Mouse (Mus musculus) liver, postnatal 0 days (tissue): ENCODE data around the gene Srp14. TPM values are rescaled to one million over a fixed set of nuclear protein-coding genes. Genes with fewer than 3 reads are reported as not detected.

Experiments
- ATAC-seq: fragments of 200-750 bp; cut with Nextera tagmentation; 2 replicates; pipeline ENCODE4 v1.8.0; 2017; ENCODE audit warnings: mild to moderate bottlenecking, moderate library complexity
- DNase-seq: peaks from one replicate; pipeline ENCODE4 v3.0.0-alpha.2; 2016
- H3K27ac ChIP-seq: fragments of 300-500 bp; sonication (generic); 2 replicates; pipeline ENCODE4 v1.5.1; 2014; ENCODE audit warnings: antibody characterized with exemption, moderate library complexity, mild to moderate bottlenecking, low read depth
- H3K27me3 ChIP-seq: fragments of 300-500 bp; sonication (generic); 2 replicates; pipeline ENCODE4 v1.6.1; 2014; ENCODE audit warnings: low read length, control low read depth, mixed read lengths; ENCODE audit not compliant: insufficient read depth
- H3K36me3 ChIP-seq: fragments of 300-500 bp; sonication (generic); replicated peaks from 2 replicates; pipeline ENCODE4 v1.6.1; 2014; ENCODE audit warnings: mild to moderate bottlenecking, control low read depth, low read length, moderate library complexity, mixed read lengths; ENCODE audit not compliant: insufficient read depth
- H3K4me1 ChIP-seq: fragments of 300-500 bp; sonication (generic); 2 replicates; pipeline ENCODE4 v1.6.1; 2014; ENCODE audit warnings: antibody characterized with exemption, mild to moderate bottlenecking, control low read depth; ENCODE audit not compliant: insufficient read depth
- H3K4me2 ChIP-seq: fragments of 300-500 bp; sonication (generic); 2 replicates; pipeline ENCODE4 v1.6.1; 2014; ENCODE audit warnings: low read depth, mild to moderate bottlenecking, low read length, moderate library complexity, mixed read lengths
- H3K4me3 ChIP-seq: fragments of 300-500 bp; sonication (generic); 2 replicates; pipeline ENCODE4 v1.5.1; 2014; ENCODE audit warnings: low read depth, low read length
- H3K9ac ChIP-seq: fragments of 300-500 bp; sonication (generic); replicated peaks from 2 replicates; pipeline ENCODE4 v1.6.1; 2014; ENCODE audit warnings: mild to moderate bottlenecking, moderate library complexity
- H3K9me3 ChIP-seq: fragments of 300-500 bp; sonication (generic); 2 replicates; pipeline ENCODE4 v1.6.1; 2016; ENCODE audit warnings: mild to moderate bottlenecking, control low read depth, low read length, mixed read lengths
- CTCF ChIP-seq: sonication (generic); IDR thresholded peaks from 2 replicates; pipeline ENCODE4 v1.5.1; 2016; ENCODE audit warnings: antibody characterized with exemption, low read depth
- EP300 ChIP-seq: IDR thresholded peaks from 2 replicates; pipeline ENCODE4 v1.6.1; 2016; ENCODE audit warnings: antibody characterized with exemption, low read depth, mild to moderate bottlenecking
- WGBS: fragments of 180-500 bp; shearing (Covaris S2); extraction: QIAGEN DNeasy Blood & Tissue Kit; methylation state at CpG from one replicate; pipeline ENCODE4 v1.1.7; 2014; ENCODE audit not compliant: insufficient replicate concordance; 5-methylcytosine and 5-hydroxymethylcytosine counted together
- polyA plus RNA-seq: library from polyadenylated mRNA; unstranded; fragments of >200 nt; fragmentation: Nextera tagmentation; extraction: Ambion mirVana; gene quantifications from 2 replicates; pipeline ENCODE4 v1.2.1, GENCODE M21; 2015

The Srp14 gene
- 101 and 107 TPM in 2 replicates for polyA plus RNA-seq

GRCm38 (mm10) chr2:118479550-118479909, at the start of gene Srp14:
TSS of gene Srp14 (minus strand) at chr2:118479711.
- Histone ChIP-seq H3K27ac (peak within 1 kb of the TSS; percentile 92), H3K4me2 (peak within 1 kb of the TSS; percentile 90), H3K9ac (peak within 1 kb of the TSS; percentile 93), H3K36me3 (peaks cover 20% of the 10 kb centered on the region), H3K4me1 (peaks cover 14% of the 10 kb centered on the region), H3K9me3 (no peaks in the 10 kb centered on the region), H3K27me3 (no peaks in the 10 kb centered on the region), H3K4me3 (peak within 1 kb of the TSS; percentile 96)
- under 1% methylated on average over 35 of the region's 35 CpGs for WGBS
- no peak for TF ChIP-seq EP300
- TF ChIP-seq CTCF, result no peak
- ATAC-seq (peak; percentile 96), DNase-seq (peak; percentile 96)

GRCm38 (mm10) chr2:118526545-118526944, 47.0 kb upstream of the Srp14 start:
- ATAC-seq, result no peak
- TF ChIP-seq CTCF (no peak), EP300 (no peak)
- no peak overlapping the region for H3K4me2 ChIP-seq
- WGBS, result 82% methylated on average over 5 of the region's 5 CpGs
- H3K9ac ChIP-seq, result no peak overlapping the region
- H3K36me3 ChIP-seq, result no peaks in the 10 kb centered on the region
- no peak for DNase-seq
- H3K27ac ChIP-seq, result no peak overlapping the region
- H3K4me3 ChIP-seq, result no peak overlapping the region
- H3K27me3 ChIP-seq, result no peaks in the 10 kb centered on the region
- no peaks in the 10 kb centered on the region for H3K9me3 ChIP-seq
- H3K4me1 ChIP-seq, result peaks cover 25% of the 10 kb centered on the region

- H3K36me3 ChIP-seq, result no peaks in the 10 kb centered on the region
- WGBS, result 65% methylated on average over 3 of the region's 3 CpGs
- ATAC-seq, result no peak
- TF ChIP-seq EP300 (no peak), CTCF (no peak)
- H3K4me1 ChIP-seq, result peaks cover 26% of the 10 kb centered on the region
- H3K4me2 ChIP-seq, result no peak overlapping the region
- H3K27me3 ChIP-seq, result no peaks in the 10 kb centered on the region
- H3K27ac ChIP-seq, result no peak overlapping the region
- no peak overlapping the region for H3K4me3 ChIP-seq
- no peak overlapping the region for H3K9ac ChIP-seq
- H3K9me3 ChIP-seq, result no peaks in the 10 kb centered on the region
- no peak for DNase-seq
These were observed 45.3 kb upstream of the Srp14 start for GRCm38 (mm10) chr2:118524811-118525210.

GRCm38 (mm10) chr2:118523163-118523730, 43.7 kb upstream of the Srp14 start:
- Histone ChIP-seq H3K9me3 (no peaks in the 10 kb centered on the region), H3K4me1 (peaks cover 25% of the 10 kb centered on the region), H3K27ac (no peak overlapping the region), H3K9ac (no peak overlapping the region), H3K4me2 (no peak overlapping the region), H3K36me3 (no peaks in the 10 kb centered on the region), H3K4me3 (no peak overlapping the region), H3K27me3 (no peaks in the 10 kb centered on the region)
- DNase-seq (no peak), ATAC-seq (no peak)
- TF ChIP-seq EP300, result no peak
- no peak for TF ChIP-seq CTCF
- 51% methylated on average over 5 of the region's 5 CpGs for WGBS

GRCm38 (mm10) chr2:118522265-118522664, 42.8 kb upstream of the Srp14 start:
- Histone ChIP-seq H3K4me2 (no peak overlapping the region), H3K4me3 (no peak overlapping the region), H3K27me3 (no peaks in the 10 kb centered on the region), H3K27ac (no peak overlapping the region), H3K9ac (no peak overlapping the region), H3K36me3 (no peaks in the 10 kb centered on the region), H3K9me3 (no peaks in the 10 kb centered on the region), H3K4me1 (peaks cover 25% of the 10 kb centered on the region)
- no peak for TF ChIP-seq CTCF
- TF ChIP-seq EP300, result peak; percentile 35; the same call in 1 of the 2 replicates
- DNase-seq (no peak), ATAC-seq (peak; percentile 56; the same call in 1 of the 2 replicates)
- 2% methylated on average over 2 of the region's 2 CpGs for WGBS

GRCm38 (mm10) chr2:118520042-118520933, 40.8 kb upstream of the Srp14 start:
- no peaks in the 10 kb centered on the region for H3K9me3 ChIP-seq
- H3K4me1 ChIP-seq, result peaks cover 25% of the 10 kb centered on the region
- DNase-seq (peak; percentile 56), ATAC-seq (peak; percentile 88)
- no peak overlapping the region for H3K4me3 ChIP-seq
- no peak for TF ChIP-seq CTCF
- TF ChIP-seq EP300, result no peak
- no peaks in the 10 kb centered on the region for H3K36me3 ChIP-seq
- H3K27ac ChIP-seq, result peak overlapping the region; percentile 67
- H3K27me3 ChIP-seq, result no peaks in the 10 kb centered on the region
- H3K4me2 ChIP-seq, result no peak overlapping the region
- no peak overlapping the region for H3K9ac ChIP-seq
- 38% methylated on average over 9 of the region's 9 CpGs for WGBS
